Mouse (Mus musculus): Measurements from ENCODE around the gene Lgmn.

- no peak for TF ChIP-seq GATA1 (IDR thresholded peaks at IDR 0.05; ENCODE audit: borderline replicate concordance, low read length)
- TF ChIP-seq FLI1 (IDR thresholded peaks at IDR 0.05; ENCODE audit: low read length): no peak
Observed at GRCm38 (mm10) chr12:102348447-102348846, 91.2 kb downstream of the Lgmn start.
